Mouse (Mus musculus): ENCODE results near the gene Odf3b.

Gene Odf3b

DNA sequence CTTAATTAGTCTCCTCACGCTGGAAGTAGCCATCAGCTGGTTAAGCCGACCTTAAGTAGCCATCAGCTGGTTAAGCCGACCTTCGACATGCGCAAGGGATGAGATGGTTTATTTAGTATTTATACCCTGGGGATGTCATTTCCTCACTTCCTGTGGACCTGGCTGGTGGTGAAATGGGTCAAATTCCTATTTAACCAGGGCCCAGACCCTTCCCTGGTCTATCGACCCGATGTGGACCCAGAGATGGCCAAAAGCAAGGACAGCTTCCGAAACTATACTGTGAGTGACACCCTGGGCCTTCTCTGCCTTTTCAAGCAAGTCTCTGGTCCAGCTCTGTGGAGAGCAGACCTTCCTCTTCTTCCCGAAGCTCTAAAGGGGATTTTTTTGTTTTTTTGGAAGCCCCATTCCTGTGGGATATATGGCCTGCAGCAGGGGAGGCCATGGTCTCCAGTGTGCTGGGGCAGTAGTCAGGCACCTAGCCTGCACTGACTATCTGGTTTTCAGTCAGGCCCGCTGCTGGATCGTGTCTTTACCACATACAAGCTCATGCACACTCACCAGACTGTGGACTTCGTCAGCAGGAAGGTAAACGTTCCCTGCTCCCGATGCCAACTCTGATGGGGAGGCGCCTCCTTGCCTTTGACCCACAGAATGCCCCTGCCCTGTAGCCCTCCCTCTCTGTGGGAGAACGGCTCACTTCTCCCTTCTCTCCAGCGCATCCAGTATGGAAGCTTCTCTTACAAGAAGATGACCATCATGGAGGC, 44.1 kb downstream of the Odf3b start:
- no peak for DNase-seq (ENCODE audit: low spot score)

DNA sequence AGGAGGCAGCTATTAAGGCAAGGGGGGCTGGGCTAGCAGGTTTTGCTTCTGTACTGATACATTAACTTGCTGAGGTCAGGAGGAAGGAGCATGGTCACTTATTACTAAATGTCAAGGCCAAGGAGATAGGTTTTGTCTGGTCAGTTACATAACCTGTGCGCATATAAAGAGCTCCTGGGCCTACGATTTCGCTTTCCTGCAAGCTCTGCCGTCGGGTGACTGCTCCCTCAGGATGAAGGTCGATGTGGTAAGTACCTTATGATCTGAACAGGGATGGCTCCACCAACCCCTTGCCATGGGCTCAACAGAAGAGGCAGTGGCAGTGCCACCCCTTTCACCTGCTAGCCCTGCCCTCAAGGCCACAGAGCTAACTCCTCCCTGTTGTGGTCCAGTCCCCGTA, 44.8 kb downstream of the Odf3b start, which contains the start of gene Miox:
Gene Miox (plus strand): TSS at position 128 of the 400 bp plus-strand sequence.
- DNase-seq (ENCODE audit: low spot score): no peak

All from ovary, postnatal 14 days (tissue).